Mouse (Mus musculus): ENCODE data around the gene Aff3.

- TF ChIP-seq EP300 (IDR thresholded peaks at IDR 0.05; ENCODE audit: low read depth) (no peak), CTCF (IDR thresholded peaks at IDR 0.05; ENCODE audit: low read depth) (no peak)
Measured at GRCm38 (mm10) chr1:38422921-38423320, 241.8 kb downstream of the Aff3 start.

Data from heart, postnatal 0 days (tissue).